Mouse (Mus musculus) embryonic stem cell, embryonic (primary cell): ENCODE results near the gene Cep95.
"Not testable (repeated sequence)": the region's sequence is repeated elsewhere in the genome, so short reads cannot be mapped to it uniquely, and the experiment has no call there.

Experiments
- CTCF ChIA-PET, 4 experiments: fragments of 300-600 bp in 2 of 4; fragments of 350-600 bp in 2 of 4; sonication (Branson Sonifier 250); formaldehyde crosslinking; loops; one replicate each; lab custom pipeline; 2022; ENCODE audit warnings: inconsistent platforms in 2 of 4; lab: Charles Lee
- POLR2A ChIA-PET, 4 experiments: fragments of 300-600 bp in 2 of 4; fragments of 350-600 bp in 2 of 4; sonication (Branson Sonifier 250); formaldehyde crosslinking; loops; one replicate each; lab custom pipeline; 2022; ENCODE audit warnings: antibody characterized with exemption in 4 of 4, inconsistent platforms in 1 of 4; lab: Charles Lee

Cep95 gene

DNA sequence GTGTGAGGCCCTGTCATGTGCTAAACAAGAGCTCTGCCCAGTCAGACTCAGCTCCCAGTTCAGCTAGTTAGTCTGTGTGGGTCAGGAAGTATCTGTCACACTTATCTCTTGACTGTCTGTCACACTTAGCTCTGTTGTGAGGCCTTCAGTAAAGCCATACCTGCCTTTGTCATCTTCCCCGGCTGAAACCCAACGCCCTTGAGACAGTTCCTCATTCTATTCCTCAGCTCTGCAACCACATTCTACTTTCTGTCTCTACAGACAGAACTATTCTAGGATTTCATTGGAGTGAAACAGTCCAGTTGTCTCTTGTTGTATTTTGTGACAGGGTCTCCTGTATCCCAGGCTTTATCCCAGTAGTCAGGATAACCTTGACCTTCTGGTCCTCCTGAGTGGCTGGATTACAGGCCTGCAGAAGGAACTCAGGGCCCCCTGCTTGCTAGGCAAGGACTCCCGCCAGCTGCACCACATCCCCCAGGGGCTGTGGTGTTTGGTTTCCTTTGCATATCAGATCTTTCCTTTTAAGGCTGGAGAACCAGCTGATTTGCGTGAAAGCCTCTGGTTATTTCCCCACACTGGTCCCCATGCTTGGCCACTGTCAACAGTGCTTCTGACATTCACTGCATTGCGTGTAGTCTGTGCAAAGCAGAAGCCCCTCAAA lies 26.8 kb upstream of the Cep95 start:
- CTCF ChIA-PET = interaction anchor here in 2 of 4 experiments (0.6 to 2.2 kb wide), 3 partner anchors 9 to 120 kb away, joined by 3 to 14 read pairs (median 5); no protein-coding TSS in a partner anchor

DNA sequence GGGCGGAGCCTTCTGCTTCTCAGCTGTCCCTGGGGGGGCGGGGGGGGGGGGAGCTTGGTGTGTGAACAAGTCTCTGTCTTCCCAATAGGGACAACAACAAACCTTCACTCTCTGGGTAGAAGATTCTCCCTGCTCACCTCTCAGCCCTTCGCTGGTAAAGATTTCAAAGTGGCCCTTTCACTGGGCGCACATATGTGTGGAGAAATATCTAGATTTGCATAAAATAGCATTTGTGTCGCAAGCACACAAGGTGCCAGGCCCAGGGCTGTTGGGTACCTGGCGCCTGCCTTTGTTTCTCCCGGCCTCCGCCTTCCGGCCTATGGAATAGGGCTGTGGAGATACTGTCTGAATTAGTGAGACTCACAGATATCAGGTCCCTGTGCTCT lies 26.3 kb upstream of the Cep95 start:
- POLR2A ChIA-PET = interaction anchor here in 3 of 4 experiments (0.6 to 2.4 kb wide), 12 partner anchors 9 to 373 kb away, joined by 3 to 19 read pairs (median 4); partner anchors contain the start of genes Cep95 (in 2 of the 3) and Ddx5 (in 2 of the 3)
- CTCF ChIA-PET = interaction anchor here in 2 of 4 experiments (0.6 to 2.2 kb wide), 2 partner anchors 20 to 120 kb away, joined by 5 to 14 read pairs; no protein-coding TSS in a partner anchor

More for the DNA sequence above, 26.8 kb upstream of the Cep95 start:
- POLR2A ChIA-PET = interaction anchor here in 3 of 4 experiments (0.6 to 2.4 kb wide), 20 partner anchors 9 to 373 kb away, joined by 3 to 19 read pairs (median 4); partner anchors contain the start of genes Cep95 (in 2 of the 3), Ddx5 (in 2 of the 3) and Ern1 (in 1 of the 3)

DNA sequence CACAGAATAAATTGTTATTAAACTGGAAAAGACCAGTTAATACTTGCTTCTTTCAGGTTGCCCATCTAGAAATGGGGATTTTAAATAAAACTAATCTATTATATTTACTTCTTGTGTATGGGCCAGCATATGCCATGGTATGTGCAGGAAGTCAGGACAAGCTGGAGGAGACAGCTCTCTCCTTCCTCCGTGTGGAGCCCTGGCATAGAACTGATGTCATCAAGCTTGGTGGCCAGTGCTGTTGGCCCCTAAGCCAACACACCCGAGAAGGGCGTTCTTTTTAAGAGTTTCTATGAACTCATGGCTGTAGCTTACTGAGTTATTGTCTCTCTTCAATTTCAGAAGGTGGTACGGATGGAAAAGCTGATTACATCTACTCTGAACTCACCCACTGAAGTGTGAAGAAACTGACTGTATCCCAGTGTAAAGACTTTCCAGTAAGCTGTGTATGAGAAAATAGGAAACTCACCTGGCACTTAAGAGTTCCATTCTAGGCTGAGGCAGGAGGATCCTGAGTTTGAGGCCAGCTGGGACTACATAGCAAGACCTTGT lies 22.4 kb upstream of the Cep95 start:
- POLR2A ChIA-PET = interaction anchor here (0.6 to 3.5 kb wide), 10 partner anchors 9 to 676 kb away, joined by 3 to 29 read pairs (median 4); partner anchors contain the start of genes Cep95 (in 2 of the 4), Ddx5 (in 2 of the 4) and Polg2 (in 1 of the 4)

DNA sequence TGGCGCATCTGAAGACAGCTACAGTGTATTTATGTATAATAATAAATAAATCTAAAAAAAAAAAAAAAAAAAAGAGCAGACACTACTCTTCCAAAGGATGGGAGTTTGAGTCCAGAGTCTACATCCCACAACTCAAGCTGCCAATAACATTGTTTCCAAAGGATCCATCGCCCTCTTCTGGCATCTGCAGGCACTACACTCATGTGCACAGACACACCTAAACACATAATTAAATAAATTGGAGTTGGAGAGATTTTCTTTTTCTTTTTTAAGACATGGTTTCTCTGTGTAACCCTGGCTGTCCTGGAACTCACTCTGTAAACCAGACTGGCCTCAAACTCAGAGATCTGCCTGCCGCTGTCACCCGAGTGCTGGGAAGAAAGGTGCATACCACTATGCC lies 21.5 kb upstream of the Cep95 start:
- POLR2A ChIA-PET = interaction anchor here (0.6 to 3.5 kb wide), 7 partner anchors 8 to 676 kb away, joined by 3 to 29 read pairs (median 4); partner anchors contain the start of genes Cep95 (in 1 of the 4), Ddx5 (in 1 of the 4) and Polg2 (in 1 of the 4)
- CTCF ChIA-PET = interaction anchor here in 3 of 4 experiments (0.6 to 0.7 kb wide), 4 partner anchors 25 to 222 kb away, joined by 3 to 8 read pairs (median 7); no protein-coding TSS in a partner anchor

More for the DNA sequence above, 22.4 kb upstream of the Cep95 start:
- CTCF ChIA-PET = interaction anchor here in 2 of 4 experiments (0.5 to 0.8 kb wide), 5 partner anchors 24 to 221 kb away, joined by 3 to 8 read pairs (median 3); no protein-coding TSS in a partner anchor

DNA sequence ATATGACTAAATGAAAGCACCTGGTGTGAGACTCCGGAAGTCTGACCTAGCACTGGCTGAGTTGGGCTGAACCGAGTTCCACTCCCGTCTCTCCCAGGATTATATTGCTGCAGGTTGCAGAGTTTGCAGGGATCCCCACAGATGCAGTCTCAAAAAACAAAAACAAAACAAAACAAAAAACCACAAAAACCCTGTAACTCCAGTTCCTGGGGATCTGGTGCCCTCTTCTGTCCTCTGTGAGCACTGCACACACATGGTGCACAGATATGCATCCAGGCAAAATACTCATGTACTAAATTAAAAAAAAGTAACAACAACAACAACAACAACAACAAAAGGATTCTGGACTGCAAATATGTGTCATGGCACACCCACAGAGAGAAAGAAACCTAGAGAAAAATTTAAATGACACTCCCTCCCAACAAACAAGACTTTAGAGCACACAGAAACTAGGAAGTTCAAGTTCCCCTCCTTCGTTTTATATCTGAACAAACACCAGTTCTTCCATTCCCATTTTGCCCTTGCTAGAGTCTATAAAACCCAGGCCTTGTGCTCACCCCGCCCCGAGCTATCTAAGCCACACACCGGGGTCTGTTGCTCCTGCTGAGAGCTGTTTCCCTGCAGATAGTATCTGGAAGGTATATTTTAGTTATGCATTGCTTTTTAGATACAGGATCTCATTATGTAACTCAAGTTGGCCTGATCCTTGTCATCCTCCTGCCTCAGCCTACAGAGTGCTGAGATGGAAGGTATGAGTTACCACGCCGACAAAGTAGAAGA lies 18.7 kb upstream of the Cep95 start:
- POLR2A ChIA-PET = interaction anchor here (0.6 to 10.6 kb wide), 7 partner anchors 10 to 54 kb away, joined by 3 to 193 read pairs (median 5); partner anchors contain the start of genes Cep95 (in 1 of the 4) and Ddx5 (in 1 of the 4)
- CTCF ChIA-PET = interaction anchor here (0.6 to 1.2 kb wide), 4 partner anchors 9 to 352 kb away, joined by 3 to 4 read pairs (median 3); no protein-coding TSS in a partner anchor

DNA sequence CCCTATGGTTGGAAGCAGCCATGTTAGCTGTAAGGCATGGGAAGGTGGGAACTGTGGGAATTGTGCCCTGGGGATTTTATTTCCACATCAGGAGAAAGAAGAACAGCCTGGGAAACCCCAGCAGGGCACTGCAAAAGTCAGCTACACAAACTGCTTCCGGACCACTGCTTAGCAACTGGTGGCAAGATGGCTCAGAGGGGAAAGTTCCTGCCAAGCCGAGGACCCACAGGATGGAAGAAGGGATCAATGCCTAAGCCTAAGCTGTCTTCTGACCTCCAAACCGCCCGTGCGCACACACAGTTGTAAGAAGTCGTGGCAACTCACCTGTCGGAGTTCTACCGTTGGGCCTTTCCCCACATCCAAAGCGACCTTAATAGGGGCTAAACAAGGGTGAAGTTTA lies 16.0 kb upstream of the Cep95 start:
- POLR2A ChIA-PET = interaction anchor here in 3 of 4 experiments (0.5 to 10.6 kb wide), 12 partner anchors 10 to 272 kb away, joined by 3 to 193 read pairs (median 3); partner anchors contain the start of genes Cep95 (in 2 of the 3) and Ddx5 (in 2 of the 3)
- CTCF ChIA-PET = no interaction called here

DNA sequence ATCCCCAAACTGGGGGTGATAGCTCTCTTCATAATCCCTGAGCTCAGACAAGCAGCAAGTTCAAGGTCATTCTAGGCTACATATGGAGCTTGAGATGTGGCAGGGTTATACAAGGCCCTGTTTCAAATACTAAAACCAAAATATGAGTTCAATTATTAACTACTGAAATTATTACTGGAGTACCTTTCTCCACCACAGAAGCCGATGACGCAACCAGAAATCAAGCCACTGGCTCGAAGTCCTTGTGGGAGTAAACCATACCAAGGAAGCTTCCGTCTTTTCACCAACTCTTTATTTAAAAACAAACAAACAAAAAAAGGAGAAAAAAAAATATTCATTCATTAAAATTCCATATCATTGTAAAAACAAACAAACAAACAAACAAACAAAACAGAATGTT lies 12.1 kb upstream of the Cep95 start:
- CTCF ChIA-PET = no interaction called here
- POLR2A ChIA-PET = interaction anchor here in 3 of 4 experiments (0.7 to 10.6 kb wide), 17 partner anchors 10 to 277 kb away, joined by 3 to 193 read pairs (median 7); partner anchors contain the start of genes Cep95 (in 3 of the 3), Ddx5 (in 3 of the 3) and Kpna2 (in 1 of the 3)

DNA sequence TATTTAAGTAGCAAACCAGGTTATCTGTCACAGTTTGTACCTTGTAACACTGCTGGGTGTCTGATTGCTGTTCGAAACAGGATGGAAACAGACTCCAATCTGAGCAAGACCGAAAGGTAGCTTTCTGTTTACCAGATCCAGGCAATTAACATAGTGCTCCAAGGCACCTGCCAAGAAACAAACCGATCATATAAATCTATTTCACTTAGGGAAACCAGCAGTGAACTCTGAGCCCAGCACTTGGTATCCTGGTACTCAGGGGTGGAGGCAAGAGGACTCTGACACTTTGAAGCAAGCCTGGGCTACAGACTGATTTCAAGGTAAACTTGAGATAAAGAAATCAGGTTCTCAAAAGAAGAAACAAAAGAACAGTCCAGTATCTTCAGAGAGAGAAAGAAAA lies 11.7 kb upstream of the Cep95 start:
- CTCF ChIA-PET = no interaction called here
- POLR2A ChIA-PET = interaction anchor here (0.7 to 10.6 kb wide), 20 partner anchors 10 to 277 kb away, joined by 3 to 193 read pairs (median 7); partner anchors contain the start of genes Cep95 (in 4 of the 4), Ddx5 (in 4 of the 4), Kpna2 (in 1 of the 4) and Smurf2 (in 1 of the 4)

DNA sequence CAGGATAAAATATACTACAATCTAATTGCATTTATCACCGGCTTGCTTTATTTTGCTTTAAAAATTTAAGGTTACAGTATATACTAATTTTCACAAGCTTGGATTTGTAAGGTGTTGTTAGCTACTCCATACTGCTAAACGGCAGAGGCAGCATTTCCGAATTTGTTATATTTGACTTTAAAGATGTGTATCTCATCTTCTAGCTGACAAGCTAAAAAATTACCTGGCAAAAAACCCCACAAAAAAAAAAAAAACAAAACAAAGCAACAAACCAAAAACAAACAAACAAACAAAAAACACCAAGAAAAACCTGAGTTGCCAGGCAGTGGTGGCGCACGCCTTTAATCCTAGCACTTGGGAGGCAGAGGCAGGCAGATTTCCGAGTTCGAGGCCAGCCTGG lies 10.9 kb upstream of the Cep95 start:
- ChIA-PET POLR2A (interaction anchor here (0.6 to 10.6 kb wide), 25 partner anchors 10 to 513 kb away, joined by 3 to 193 read pairs (median 5); partner anchors contain the start of genes Cep95 (in 4 of the 4), Ddx5 (in 4 of the 4) and Smurf2 (in 1 of the 4)), CTCF (interaction anchor here in 1 of 4 experiments (0.7 kb wide), 1 partner anchor 329 kb away, joined by 4 read pairs; no protein-coding TSS in a partner anchor)

DNA sequence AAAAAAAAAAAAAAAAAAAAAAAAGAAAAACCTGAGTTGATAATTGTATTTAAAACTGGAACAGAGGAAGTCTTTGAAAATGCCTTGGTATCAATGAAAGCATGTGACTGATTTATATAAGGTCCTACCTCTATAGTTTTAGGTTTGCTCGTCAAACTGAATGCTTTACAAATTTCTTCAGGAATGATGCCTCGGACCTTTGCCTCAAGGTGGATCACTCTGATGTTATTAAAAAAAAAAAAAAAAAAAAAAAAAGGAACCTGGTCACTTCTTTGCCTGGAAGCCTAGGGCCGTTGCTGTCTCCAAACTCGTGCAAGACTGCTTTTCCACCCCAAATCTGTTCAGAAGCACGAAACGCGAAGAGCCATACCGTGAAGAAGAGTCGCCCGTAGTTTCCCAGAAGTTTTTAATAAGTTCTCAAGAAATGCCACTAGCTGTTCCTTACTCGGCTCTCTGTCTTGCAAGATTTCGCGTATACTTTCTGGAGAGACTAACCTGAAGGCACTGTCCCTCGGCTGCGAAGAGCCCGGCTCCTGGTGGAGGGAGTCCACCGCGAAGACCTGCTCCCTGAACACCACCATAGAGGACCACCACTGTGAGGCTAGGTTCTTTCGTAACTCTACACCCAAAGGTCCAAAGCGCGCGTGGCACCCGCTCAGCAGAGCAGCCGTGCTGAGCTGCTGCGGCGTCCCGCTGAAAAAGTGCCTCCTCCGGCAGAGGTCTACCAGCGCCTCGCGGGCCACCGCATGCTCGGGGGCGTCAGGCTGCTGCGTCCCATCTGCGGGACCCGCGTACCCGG lies 10.3 kb upstream of the Cep95 start:
- CTCF ChIA-PET = interaction anchor here in 1 of 4 experiments (0.6 kb wide), 1 partner anchor 219 kb away, joined by 3 read pairs; no protein-coding TSS in a partner anchor
- POLR2A ChIA-PET = interaction anchor here (0.5 to 10.6 kb wide), 46 partner anchors 9 to 503 kb away, joined by 3 to 193 read pairs (median 4); partner anchors contain the start of genes Cep95 (in 4 of the 4), Ddx5 (in 4 of the 4), Milr1 (in 1 of the 4) and Pecam1 (in 1 of the 4)

DNA sequence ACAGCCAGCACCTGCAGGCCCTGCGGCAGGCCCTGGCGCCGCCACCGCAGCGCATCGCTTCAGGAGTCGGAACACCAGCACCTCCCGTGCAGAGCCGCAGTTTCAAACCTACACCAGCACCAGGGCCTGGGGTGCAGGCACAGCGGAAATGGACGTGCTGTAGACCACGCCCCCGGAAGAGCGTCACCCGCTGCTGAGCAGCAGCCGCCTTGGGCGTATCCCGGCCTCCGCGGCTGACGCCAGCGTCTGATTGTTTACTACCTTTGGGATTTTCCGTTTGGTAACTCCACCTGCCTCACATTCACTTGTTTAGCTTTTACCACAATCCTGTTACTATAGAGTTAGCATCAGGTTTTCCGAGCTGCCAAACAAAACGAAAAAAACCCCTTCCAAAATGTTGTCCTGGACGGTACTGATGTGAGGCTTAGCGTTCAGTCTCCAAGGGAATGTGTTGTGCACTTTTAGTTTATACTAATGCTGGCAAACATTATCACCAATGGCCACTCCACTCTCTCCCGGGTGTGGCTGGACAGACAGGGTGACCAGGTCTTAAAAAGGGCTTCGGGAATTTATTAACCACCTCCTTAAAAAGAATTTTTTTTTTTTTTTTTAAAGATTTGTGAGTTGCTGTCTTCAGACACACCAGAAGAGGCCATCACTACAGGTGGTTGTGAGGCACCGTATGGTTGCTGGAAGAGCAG lies 9.5 kb upstream of the Cep95 start, which contains the start of gene Polg2:
Gene Polg2, minus strand, starts transcription at position 150 of the 701 bp plus-strand sequence.
- POLR2A ChIA-PET = interaction anchor here (0.5 to 10.6 kb wide), 55 partner anchors 9 to 563 kb away, joined by 3 to 193 read pairs (median 4); partner anchors contain the start of genes Cep95 (in 4 of the 4), Ddx5 (in 4 of the 4), Smurf2 (in 2 of the 4) and Ccdc47 (in 1 of the 4)
- CTCF ChIA-PET = interaction anchor here in 1 of 4 experiments (0.6 kb wide), 1 partner anchor 218 kb away, joined by 3 read pairs; no protein-coding TSS in a partner anchor

DNA sequence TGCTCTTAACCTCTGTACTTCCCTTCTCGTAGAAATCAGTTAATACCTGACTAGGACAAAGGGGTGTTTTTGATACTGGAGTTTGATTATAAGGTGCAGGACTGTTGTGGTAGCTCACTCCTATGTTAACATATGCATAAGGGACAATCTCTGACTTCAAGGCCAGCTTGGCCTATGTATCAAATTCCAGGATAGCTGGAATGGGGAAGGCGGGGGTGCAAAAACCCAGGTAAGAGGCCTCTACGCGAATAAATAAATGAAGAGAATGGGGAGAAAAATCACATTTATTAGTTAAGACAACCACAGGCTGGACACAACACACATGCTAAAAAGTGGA lies 9.0 kb upstream of the Cep95 start:
- CTCF ChIA-PET = interaction anchor here in 1 of 4 experiments (0.6 kb wide), 1 partner anchor 8 kb away, joined by 6 read pairs; no protein-coding TSS in a partner anchor
- POLR2A ChIA-PET = interaction anchor here (0.6 to 10.6 kb wide), 52 partner anchors 8 to 774 kb away, joined by 3 to 193 read pairs (median 4); partner anchors contain the start of genes Cep95 (in 4 of the 4), Ddx5 (in 4 of the 4), Smurf2 (in 2 of the 4) and Ccdc47 (in 1 of the 4)

DNA sequence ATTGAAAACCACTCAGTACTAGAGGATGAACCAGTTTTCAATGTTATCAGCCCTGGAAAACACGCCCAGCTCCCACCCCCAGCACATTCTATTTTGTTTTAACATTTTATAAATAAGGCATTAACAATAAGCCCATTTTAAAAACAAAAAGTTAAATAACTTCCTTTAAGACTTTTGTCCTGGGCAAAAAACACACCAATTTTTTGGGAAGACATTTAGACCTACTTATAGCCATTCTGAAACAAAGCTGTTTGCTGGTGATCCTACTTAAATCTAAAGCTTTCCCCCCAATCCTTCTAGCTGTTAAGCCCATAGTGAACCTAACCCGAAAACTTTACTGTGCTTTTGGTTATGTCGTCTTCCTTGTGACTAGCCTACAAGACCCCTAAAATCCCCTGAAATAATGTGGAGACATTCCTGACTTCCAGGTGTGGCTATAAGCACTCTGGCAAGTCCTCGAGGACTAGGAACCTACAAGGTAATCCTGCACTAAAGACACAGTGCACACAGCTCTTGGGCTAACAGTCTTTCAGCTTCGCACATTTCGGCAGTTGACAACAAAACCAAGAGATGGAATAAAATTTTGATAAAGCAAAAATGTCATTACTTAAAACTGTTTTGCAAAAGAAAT lies 8.3 kb upstream of the Cep95 start:
- ChIA-PET CTCF (interaction anchor here in 1 of 4 experiments (0.6 to 0.7 kb wide), 2 partner anchors 9 to 754 kb away, joined by 4 to 6 read pairs; no protein-coding TSS in a partner anchor), POLR2A (interaction anchor here (0.5 to 10.6 kb wide), 37 partner anchors 8 to 774 kb away, joined by 3 to 193 read pairs (median 5); partner anchors contain the start of genes Cep95 (in 3 of the 4), Ddx5 (in 3 of the 4), Smurf2 (in 2 of the 4) and Ccdc47 (in 1 of the 4))

DNA sequence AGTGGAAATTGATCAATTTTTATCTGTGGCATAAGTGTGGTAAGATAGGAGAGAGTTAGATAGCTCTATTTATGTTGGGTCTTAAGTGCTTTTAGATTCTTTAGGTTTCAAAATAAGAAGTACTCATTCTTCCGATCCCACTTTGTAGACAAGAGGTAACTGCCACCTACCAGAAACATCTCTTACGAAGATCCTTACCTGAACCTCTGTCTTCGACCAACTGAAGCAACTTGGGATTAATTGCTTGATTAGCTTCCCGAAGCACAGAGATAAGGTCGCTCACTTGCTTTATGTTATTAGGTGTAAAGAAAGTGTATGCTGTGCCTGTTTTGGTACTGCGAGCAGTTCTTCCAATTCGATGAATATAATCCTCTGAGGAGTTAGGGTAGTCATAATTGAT lies 6.8 kb upstream of the Cep95 start:
- POLR2A ChIA-PET = interaction anchor here in 1 of 4 experiments (0.7 to 1.7 kb wide), 6 partner anchors 10 to 806 kb away, joined by 3 to 6 read pairs (median 3); partner anchors contain the start of gene Smurf2
- CTCF ChIA-PET = not testable (repeated sequence)
